Mouse (Mus musculus): ENCODE measurements around the gene Dis3.
"Not testable (repeated sequence)": the region's sequence is repeated elsewhere in the genome, so short reads cannot be mapped to it uniquely, and the experiment has no call there.

The Dis3 gene

DNA sequence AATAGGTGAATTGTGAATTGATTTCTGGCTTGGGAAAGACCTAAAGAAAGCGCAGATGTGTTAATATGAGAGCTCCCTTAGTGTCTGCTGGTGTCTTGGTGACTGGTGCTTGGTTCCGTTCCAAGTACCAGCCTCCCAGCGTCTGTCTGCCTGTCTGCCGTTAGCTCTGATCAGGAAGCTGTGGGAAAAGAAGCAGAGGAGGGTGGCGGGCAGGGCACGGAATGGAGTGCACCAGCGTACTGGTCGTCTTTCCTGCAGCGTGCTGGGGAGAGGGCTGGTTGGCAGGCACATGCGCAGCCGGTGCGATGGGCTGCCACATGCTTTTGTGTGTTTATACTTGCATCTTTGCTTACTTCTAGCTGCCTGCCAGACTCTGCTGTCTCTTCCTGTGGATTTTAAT is 39.0 kb downstream of the Dis3 start:
- DNase-seq = no peak

DNA sequence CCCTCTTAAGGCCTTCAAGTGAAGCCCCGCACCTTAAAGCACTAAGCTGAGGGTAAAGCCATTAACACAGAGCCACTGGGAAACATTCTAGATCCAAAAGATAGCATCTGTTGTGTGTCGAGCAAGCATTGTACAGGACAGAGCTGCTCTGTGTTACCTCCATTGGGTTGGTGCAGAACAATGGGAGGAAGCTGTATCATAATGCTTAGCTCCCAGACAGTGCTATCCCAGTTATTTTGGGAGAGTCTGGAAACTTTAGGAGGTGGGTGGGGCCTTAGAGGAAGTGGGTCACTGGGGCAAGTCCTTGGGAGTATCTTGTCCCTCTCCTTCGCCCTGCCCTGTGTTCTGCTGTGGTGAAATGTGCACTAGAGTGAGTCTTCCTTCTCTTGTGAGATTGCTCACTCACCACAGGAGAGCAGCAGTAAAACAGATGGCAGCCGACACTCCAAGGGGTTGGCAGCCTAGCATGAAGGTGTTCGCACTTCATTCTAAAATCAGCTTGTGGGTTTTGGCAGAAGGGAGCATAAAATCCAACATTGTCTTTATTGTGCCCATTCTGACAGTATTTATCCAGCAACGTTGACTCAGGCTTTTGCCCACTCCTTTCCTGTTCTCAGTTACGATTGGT is 40.5 kb downstream of the Dis3 start:
- no peak for DNase-seq

DNA sequence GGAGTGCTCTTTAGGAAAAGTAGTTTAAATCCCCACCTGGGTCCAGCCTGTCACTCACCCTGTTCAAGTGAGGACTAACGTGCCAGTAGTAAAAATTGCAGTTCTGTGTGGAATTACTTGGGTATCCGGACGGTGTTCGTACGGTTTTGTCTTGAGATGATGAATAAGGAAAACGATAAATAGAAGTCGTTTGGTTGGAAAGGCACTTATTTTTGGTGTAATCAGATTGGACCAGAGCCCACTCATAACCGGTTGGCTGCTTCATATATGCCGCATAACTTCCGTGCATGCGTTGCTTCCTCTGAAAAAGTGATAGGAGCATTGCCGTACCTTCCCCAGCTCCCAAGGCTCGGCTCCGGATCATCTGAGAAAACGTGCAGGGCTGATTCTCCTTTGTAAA is 52.8 kb downstream of the Dis3 start:
- peak; percentile 9 for DNase-seq

DNA sequence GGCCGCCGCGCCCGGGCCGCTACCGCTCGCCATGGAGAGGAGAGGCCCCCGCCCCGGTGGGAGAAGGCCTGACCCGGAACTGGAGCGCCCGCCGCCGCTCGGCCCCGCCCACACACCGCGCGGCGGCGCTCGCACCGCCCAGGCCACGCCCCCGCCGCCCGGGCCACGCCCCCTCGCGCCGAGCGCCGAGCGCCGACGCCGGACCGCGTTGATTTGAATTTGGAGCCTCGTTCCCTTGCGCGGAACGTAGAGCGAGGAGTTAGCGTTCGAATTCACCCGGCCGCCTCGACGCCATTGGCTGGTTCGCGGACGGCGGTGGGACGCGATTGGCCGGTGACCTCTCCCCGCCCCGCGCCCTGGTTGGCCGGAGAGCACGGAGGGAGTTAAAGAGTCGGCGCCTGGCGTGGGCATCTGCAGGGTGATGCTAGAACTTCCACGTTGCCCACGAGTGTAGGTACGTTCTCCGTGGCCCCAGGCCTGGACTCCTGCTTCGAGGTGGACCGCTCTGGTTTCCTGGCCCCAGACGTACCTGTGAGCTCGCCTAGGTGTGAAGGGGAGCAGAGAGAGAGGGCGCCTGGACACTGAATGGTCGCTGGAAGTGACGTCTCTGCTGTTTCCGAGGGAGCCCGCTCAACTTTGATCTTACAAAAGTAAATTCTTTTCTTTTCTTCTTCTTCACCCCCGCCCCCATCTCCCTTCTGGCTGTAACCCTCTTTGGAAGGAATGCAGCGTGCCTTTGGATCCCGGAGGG is 53.4 kb downstream of the Dis3 start, which contains the start of the genes Mzt1 and Bora:
Gene Mzt1 (minus strand): TSS at position 104 of the 751 bp plus-strand sequence.
Gene Bora (plus strand): TSS at position 192 of the 751 bp plus-strand sequence.
- peak; percentile 93 for DNase-seq

- DNase-seq = peak; percentile 36
Measured at GRCm38 (mm10) chr14:99045378-99046030, 54.1 kb downstream of the Dis3 start.

DNA sequence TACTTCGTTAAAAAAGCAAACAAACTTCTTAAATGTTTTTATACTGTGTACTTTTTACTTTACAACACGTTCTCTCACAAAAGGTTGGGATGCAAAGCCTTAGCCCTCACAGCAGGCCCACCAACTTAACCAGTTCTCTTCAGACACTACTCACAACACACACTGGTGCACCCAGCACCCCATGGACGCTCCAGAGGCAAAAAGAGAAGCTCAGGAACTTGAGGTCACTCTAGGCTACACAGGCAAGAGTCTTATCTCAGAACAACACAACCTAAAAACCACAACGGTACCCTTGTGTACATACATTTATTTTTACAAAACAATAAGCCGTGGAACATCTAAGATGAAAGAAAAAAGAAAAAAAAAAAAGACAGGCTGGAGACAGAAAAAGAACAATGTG is 54.9 kb downstream of the Dis3 start:
- DNase-seq = no peak

DNA sequence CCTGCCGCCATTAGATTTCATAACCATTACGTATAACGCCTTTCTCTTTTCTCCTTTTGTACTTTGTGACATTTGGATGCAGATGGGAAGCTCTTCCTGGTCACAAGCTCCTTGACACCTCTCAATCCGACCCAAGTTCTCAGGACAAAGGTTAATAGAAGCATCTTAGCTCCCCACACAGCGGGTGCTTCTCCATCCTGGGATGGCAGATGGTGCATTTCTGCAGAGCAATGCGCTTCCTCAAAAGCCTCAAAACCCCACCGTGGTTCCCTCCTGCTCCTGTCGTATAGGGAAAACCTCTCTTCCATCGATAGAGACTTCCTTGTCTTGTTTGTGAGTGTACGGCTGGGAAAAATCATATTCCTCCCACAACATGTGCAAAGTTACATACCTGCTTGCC is 55.5 kb downstream of the Dis3 start:
- DNase-seq = no peak

DNA sequence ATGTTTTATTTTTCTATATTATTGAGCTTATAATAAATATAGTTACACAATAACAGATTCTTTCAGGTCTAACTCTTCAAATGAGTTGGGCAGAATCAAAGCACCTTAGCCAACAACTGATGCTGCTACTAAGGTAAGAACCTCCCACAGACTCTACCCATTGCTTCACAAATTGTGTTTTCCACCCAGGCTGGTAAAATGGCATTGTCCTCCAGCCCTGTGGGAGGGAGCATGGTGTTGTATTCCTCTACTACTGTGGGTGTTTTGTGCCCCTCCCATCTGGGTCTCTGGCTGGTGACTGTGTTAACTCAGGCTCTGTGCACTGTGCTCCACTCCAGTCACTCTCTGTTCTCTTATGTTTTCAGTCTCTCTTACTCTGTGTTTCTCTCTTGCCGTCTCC is 56.1 kb downstream of the Dis3 start:
- DNase-seq = no peak

GRCm38 (mm10) chr14:99041416-99041815 is 58.2 kb downstream of the Dis3 start:
- DNase-seq = no peak

DNA sequence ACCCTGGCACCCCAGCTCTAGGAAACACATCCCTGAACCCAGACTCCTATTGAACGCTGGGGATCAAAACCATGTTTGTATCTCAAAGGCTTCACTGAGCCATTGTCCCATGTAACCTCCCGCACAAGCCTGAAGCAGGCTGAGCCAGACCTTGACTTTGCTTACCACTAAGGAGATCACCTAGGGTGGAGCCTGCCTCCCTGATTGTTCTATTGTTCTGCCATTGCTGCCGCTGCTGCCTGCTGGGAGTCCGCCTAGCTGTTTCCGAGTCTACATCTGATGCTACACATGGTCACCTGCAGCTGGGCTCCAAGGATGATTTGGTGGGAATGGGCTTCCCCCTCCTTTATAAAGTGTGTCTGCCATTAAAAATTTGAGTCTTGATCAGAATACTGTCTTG is 60.3 kb downstream of the Dis3 start:
- DNase-seq = not testable (repeated sequence)

- peak; percentile 12 for DNase-seq
Measured at GRCm38 (mm10) chr14:99037703-99038102, 61.9 kb downstream of the Dis3 start.

GRCm38 (mm10) chr14:99036039-99036438 is 63.5 kb downstream of the Dis3 start:
- no peak for DNase-seq

GRCm38 (mm10) chr14:99034851-99035250 is 64.7 kb downstream of the Dis3 start:
- not testable (repeated sequence) for DNase-seq

- no peak for DNase-seq
Measured at GRCm38 (mm10) chr14:99032596-99032995, 67.0 kb downstream of the Dis3 start.

DNA sequence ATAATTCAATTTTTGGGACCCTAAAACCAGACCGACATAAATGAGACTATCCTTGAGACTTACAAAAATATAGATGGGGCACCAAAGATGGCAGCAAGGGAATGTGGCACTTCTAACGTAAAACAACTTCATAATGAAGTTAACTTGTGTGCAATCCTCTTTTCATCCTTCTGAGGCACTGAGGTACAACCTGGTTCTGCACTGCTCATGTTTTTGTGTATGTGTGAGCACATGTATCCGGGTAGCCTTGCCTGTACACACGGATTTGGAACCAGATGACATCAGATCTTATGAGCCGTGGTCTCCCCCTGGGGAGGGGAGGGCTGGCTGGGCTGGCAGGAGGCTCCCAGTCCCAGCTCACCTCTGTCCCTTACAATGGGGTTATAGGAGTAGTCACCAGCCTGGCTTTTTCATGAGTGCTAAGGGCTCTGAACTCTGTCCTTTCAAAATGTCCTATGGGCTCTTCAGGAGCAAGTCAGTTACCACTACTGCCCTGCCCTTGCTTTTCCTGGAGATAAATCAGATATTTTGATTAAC is 68.2 kb downstream of the Dis3 start:
- DNase-seq = no peak

DNA sequence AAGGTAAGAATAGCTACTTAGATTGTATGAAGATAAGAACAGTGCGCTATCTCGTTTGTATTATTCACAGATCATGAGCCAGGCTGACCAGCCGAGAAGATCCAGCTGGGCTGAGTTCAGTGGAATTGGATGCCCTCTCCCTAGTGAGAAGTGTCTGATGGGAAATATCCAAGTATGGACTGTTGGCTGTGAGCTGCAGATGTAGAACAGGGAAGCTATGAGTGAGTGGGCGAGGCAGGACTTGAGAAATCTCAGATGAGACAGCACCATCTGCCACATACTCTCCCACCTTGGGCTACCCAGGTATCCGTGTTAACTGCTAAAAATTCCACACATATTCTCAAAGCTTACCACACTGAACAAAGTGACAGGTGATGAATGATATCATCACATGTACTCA is 69.6 kb downstream of the Dis3 start:
- no peak for DNase-seq

All from lung, postnatal 36 days (tissue).